Mouse (Mus musculus) kidney, adult 11 months (tissue): ENCODE results near the gene Meox1.

Experiments
- DNase-seq: peaks from one replicate; pipeline ENCODE4 v3.0.0; 2022

Gene Meox1

GRCm38 (mm10) chr11:101894204-101894603 is at the start of gene Meox1:
TSS of gene Meox1 (minus strand) at chr11:101894374.
- DNase-seq, result no peak

- no peak for DNase-seq
Measured at GRCm38 (mm10) chr11:101943055-101943454, 48.9 kb upstream of the Meox1 start.

- peak; percentile 28 for DNase-seq
Measured at GRCm38 (mm10) chr11:101937108-101937507, 42.9 kb upstream of the Meox1 start.

GRCm38 (mm10) chr11:101936421-101936820 is 42.2 kb upstream of the Meox1 start:
- DNase-seq, result no peak

- DNase-seq, result no peak
Measured at GRCm38 (mm10) chr11:101935743-101936142, 41.6 kb upstream of the Meox1 start.

GRCm38 (mm10) chr11:101931978-101932377 is 37.8 kb upstream of the Meox1 start:
- DNase-seq, result no peak

- no peak for DNase-seq
Measured at GRCm38 (mm10) chr11:101928030-101928762, 34.0 kb upstream of the Meox1 start.

GRCm38 (mm10) chr11:101926951-101927589 is 32.9 kb upstream of the Meox1 start:
- no peak for DNase-seq

GRCm38 (mm10) chr11:101925636-101926035 is 31.5 kb upstream of the Meox1 start:
- no peak for DNase-seq

GRCm38 (mm10) chr11:101924441-101924976 is 30.3 kb upstream of the Meox1 start:
- no peak for DNase-seq

- DNase-seq, result no peak
Measured at GRCm38 (mm10) chr11:101923988-101924387, 29.8 kb upstream of the Meox1 start.

GRCm38 (mm10) chr11:101921361-101921952 is 27.3 kb upstream of the Meox1 start:
- DNase-seq, result no peak

- peak; percentile 62 for DNase-seq
Measured at GRCm38 (mm10) chr11:101919660-101920059, 25.5 kb upstream of the Meox1 start.

- DNase-seq, result no peak
Measured at GRCm38 (mm10) chr11:101918609-101919008, 24.4 kb upstream of the Meox1 start.

GRCm38 (mm10) chr11:101916772-101917171 is 22.6 kb upstream of the Meox1 start:
- no peak for DNase-seq

- DNase-seq, result no peak
Measured at GRCm38 (mm10) chr11:101913591-101913990, 19.4 kb upstream of the Meox1 start.

- DNase-seq, result no peak
Measured at GRCm38 (mm10) chr11:101911855-101912579, 17.8 kb upstream of the Meox1 start.

GRCm38 (mm10) chr11:101910230-101910946 is 16.2 kb upstream of the Meox1 start:
- peak; percentile 64 for DNase-seq

- DNase-seq, result no peak
Measured at GRCm38 (mm10) chr11:101908777-101909176, 14.6 kb upstream of the Meox1 start.

GRCm38 (mm10) chr11:101905115-101905514 is 10.9 kb upstream of the Meox1 start:
- peak; percentile 43 for DNase-seq

GRCm38 (mm10) chr11:101901309-101901708 is 7.1 kb upstream of the Meox1 start:
- DNase-seq, result no peak

- no peak for DNase-seq
Measured at GRCm38 (mm10) chr11:101898328-101898727, 4.2 kb upstream of the Meox1 start.
